14 mouse cellular contexts compared by ENCODE assay signal in the genomic region with DNA sequence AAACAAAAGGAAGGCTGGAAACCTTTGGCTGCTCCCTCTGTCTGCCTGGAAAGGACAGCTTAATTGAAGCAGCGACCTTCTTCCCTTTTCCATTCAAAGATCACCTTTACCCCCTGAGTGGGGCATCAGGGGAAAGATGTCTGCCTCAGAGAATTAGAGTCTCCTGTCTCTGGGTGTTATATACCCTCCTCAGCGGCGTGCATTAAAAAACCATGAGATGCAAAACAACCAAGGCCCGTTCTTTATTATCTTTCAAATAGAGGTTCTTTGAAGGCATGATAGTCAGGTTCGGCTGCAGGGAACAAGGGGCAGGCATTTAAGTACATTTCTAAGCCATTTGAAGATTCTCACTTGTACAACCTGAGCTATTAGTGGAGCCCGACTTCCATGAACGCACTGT.
"Had no signal": no experiment of that assay in that cellular context is flagged by ENCODE, and none has a peak within 500 bp of the region (broad histone marks: within the 10 kb centered on the region; RNA-seq: fewer than 3 reads in every experiment).

No protein-coding gene starts in this region.

- DNase-seq: kidney, adult 18-20 months; kidney, postnatal 25 days; layer of hippocampus, postnatal 36 days; liver, embryonic 13.5 days; lung, adult 2 months; lung, postnatal 14 days; lung, postnatal 4 days; thymus, adult 18-20 months; thymus, postnatal 36 days had no signal

- H3K9me3 ChIP-seq: liver, embryonic 13.5 days; midbrain, embryonic 15.5 days; neural tube, embryonic 12.5 days had no signal

- H3K4me2 ChIP-seq: liver, embryonic 13.5 days; midbrain, embryonic 15.5 days; neural tube, embryonic 12.5 days had no signal

- H3K4me3 ChIP-seq: layer of hippocampus, adult 2 months; left cerebral cortex, adult 2 months; liver, embryonic 13.5 days; midbrain, embryonic 15.5 days; neural tube, embryonic 12.5 days had no signal

- H3K36me3 ChIP-seq: liver, embryonic 13.5 days; midbrain, embryonic 15.5 days; neural tube, embryonic 12.5 days had no signal

- ATAC-seq: midbrain, embryonic 15.5 days had no signal

- H3K27me3 ChIP-seq: liver, embryonic 13.5 days; midbrain, embryonic 15.5 days; neural tube, embryonic 12.5 days had no signal

- H3K9ac ChIP-seq: liver, embryonic 13.5 days; midbrain, embryonic 15.5 days; neural tube, embryonic 12.5 days had no signal

- H3K4me1 ChIP-seq: liver, embryonic 13.5 days had no signal

- H3K27ac ChIP-seq: kidney, postnatal 0 days; layer of hippocampus, adult 2 months; left cerebral cortex, adult 2 months; liver, embryonic 13.5 days; midbrain, embryonic 15.5 days; neural tube, embryonic 12.5 days had no signal
